Mouse (Mus musculus) intestine, embryonic 16.5 days (tissue): Measurements from ENCODE around the gene Klhl25. TPM values are rescaled to one million over a fixed set of nuclear protein-coding genes. Genes with fewer than 3 reads are reported as not detected.
"Not testable (repeated sequence)": the region's sequence is repeated elsewhere in the genome, so short reads cannot be mapped to it uniquely, and the experiment has no call there.

Experiments used
- ATAC-seq: fragments of 200-750 bp; cut with Nextera tagmentation; 2 replicates; pipeline ENCODE4 v1.8.0; 2017; ENCODE audit warnings: moderate TSS enrichment, moderate library complexity
- H3K27ac ChIP-seq: fragments of 300-500 bp; sonication (generic); 2 replicates; pipeline ENCODE4 v1.5.1; 2014; ENCODE audit warnings: mild to moderate bottlenecking, low read length
- H3K27me3 ChIP-seq: fragments of 300-500 bp; sonication (generic); replicated peaks from 2 replicates; pipeline ENCODE4 v1.6.1; 2014; ENCODE audit warnings: low read length, control low read depth, mixed read lengths; ENCODE audit not compliant: control insufficient read depth, insufficient read depth
- H3K36me3 ChIP-seq: fragments of 300-500 bp; sonication (generic); 2 replicates; pipeline ENCODE4 v1.6.1; 2014; ENCODE audit warnings: low read length, control low read depth; ENCODE audit not compliant: control insufficient read depth, insufficient read depth
- H3K4me1 ChIP-seq: fragments of 300-500 bp; sonication (generic); 2 replicates; pipeline ENCODE4 v1.6.1; 2014; ENCODE audit warnings: low read length, control low read depth, mixed read lengths; ENCODE audit not compliant: control insufficient read depth, insufficient read depth
- H3K4me2 ChIP-seq: fragments of 300-500 bp; sonication (generic); 2 replicates; pipeline ENCODE4 v1.6.1; 2014; ENCODE audit warnings: low read depth, low read length, control low read depth
- H3K4me3 ChIP-seq: fragments of 300-500 bp; sonication (generic); 2 replicates; pipeline ENCODE4 v1.5.1; 2014; ENCODE audit warnings: mild to moderate bottlenecking, low read length
- H3K9ac ChIP-seq: fragments of 300-500 bp; sonication (generic); 2 replicates; pipeline ENCODE4 v1.6.1; 2014; ENCODE audit warnings: low read depth, low read length
- H3K9me3 ChIP-seq: fragments of 300-500 bp; sonication (generic); 2 replicates; pipeline ENCODE4 v1.6.1; 2016; ENCODE audit warnings: low read length, control low read depth; ENCODE audit not compliant: control insufficient read depth
- WGBS: fragments of 180-500 bp; shearing (Covaris S2); extraction: QIAGEN DNeasy Blood & Tissue Kit; methylation state at CpG from one replicate; pipeline ENCODE4 v1.1.7; 2014; 5-methylcytosine and 5-hydroxymethylcytosine counted together
- polyA plus RNA-seq: library from polyadenylated mRNA; unstranded; fragments of >200 nt; fragmentation: Nextera tagmentation; extraction: Ambion mirVana; gene quantifications from 2 replicates; pipeline ENCODE4 v1.2.1, GENCODE M21; 2015

The Klhl25 gene
- polyA plus RNA-seq, 1 experiment from 2014 or later, result 10.4 TPM

- 71% methylated on average over 8 of the region's 8 CpGs for WGBS
- Histone ChIP-seq H3K27me3 (no peaks in the 10 kb centered on the region), H3K4me3 (no peak overlapping the region), H3K27ac (no peak overlapping the region), H3K4me1 (peaks cover 31% of the 10 kb centered on the region), H3K36me3 (no peaks in the 10 kb centered on the region), H3K9me3 (no peaks in the 10 kb centered on the region), H3K4me2 (no peak overlapping the region), H3K9ac (no peak overlapping the region)
- no peak for ATAC-seq
Observed at GRCm38 (mm10) chr7:75853171-75853830, 5.2 kb downstream of the Klhl25 start.

DNA sequence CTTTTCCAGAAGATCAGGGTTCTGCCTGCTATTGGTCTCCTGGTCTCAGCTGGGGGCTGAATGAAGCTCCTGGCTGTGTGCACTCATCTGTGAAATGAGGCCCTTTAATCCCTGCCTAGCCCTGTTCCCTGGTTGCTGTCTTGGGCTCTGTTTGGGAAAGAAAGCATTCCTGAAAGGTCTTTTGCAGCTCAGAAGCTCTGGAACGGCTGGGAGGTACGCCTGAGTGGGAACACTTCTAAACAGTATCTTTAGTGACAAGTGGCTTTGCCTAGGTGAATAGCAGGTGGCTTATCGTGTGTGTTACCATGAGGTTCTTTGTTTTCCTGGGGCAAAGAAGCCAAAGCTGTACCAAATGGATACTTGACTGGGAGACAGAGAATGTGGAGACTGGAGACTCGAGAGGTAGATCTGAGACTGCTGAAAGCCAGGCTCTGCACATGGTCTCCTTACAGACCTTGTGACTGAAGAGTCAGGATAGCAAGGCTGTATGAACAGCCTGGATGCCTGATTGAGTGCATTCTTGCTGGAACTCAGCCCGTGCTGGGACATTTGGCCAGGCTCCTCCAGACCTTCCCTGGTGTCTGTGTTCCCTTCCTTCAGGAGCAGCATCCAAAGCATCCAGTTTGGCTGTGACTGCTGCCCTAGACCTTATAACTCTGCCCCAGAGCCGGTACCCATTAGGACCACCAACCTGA is 6.3 kb downstream of the Klhl25 start:
- Histone ChIP-seq H3K4me1 (peaks cover 29% of the 10 kb centered on the region), H3K9ac (no peak overlapping the region), H3K27ac (peak overlapping the region; percentile 18; the same call in 1 of the 2 replicates), H3K4me2 (no peak overlapping the region), H3K4me3 (no peak overlapping the region), H3K9me3 (no peaks in the 10 kb centered on the region), H3K27me3 (no peaks in the 10 kb centered on the region), H3K36me3 (no peaks in the 10 kb centered on the region)
- no peak for ATAC-seq
- WGBS, result 58% methylated on average over 6 of the region's 6 CpGs

DNA sequence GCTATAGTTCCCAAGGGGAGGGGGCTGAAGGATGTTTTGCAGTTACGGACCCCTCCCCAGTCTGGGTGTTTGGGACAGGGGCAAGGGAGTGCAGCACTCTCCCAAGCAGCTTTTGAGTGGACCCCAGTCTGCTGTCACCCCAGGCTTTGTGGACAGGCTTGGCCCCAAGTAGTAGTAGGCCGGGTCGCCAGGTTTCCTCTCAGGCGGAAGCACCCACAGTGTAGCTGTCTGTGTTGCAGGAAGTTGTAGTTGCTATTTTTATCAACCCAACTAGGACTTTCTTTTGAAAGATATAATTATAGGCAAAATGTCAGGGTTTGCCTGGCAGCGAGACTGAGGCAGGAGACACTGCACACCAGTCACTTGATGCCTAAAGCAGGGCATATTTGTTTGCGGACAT is 6.9 kb downstream of the Klhl25 start:
- Histone ChIP-seq H3K4me2 (no peak overlapping the region), H3K4me1 (peaks cover 24% of the 10 kb centered on the region), H3K9ac (no peak overlapping the region), H3K4me3 (no peak overlapping the region), H3K27ac (no peak overlapping the region), H3K9me3 (no peaks in the 10 kb centered on the region), H3K36me3 (no peaks in the 10 kb centered on the region), H3K27me3 (no peaks in the 10 kb centered on the region)
- no peak for ATAC-seq
- WGBS, result 67% methylated on average over 6 of the region's 6 CpGs

DNA sequence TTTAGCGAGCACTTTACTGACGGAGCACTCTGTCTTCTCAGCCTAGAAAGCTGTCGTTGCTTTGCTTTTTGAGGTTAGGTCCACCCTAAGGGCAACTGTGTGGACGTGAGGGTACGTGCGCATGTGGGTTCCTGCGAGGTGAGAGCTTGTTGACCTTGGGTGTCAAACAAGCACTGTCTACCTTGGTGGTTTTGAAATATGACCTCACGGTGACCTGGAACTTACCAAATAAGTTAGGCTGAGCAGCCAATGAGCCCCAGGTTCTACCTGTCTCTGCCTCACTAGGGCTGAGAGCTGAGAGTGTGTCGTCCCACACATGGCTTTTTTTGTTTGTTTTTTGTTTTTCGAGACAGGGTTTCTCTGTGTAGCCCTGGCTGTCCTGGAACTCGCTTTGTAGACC is 8.1 kb downstream of the Klhl25 start:
- no peaks in the 10 kb centered on the region for H3K9me3 ChIP-seq
- no peak for ATAC-seq
- H3K4me3 ChIP-seq, result no peak overlapping the region
- WGBS, result 82% methylated on average over 11 of the region's 11 CpGs
- no peaks in the 10 kb centered on the region for H3K36me3 ChIP-seq
- no peaks in the 10 kb centered on the region for H3K27me3 ChIP-seq
- H3K4me1 ChIP-seq, result peaks cover 24% of the 10 kb centered on the region
- no peak overlapping the region for H3K9ac ChIP-seq
- H3K4me2 ChIP-seq, result no peak overlapping the region
- H3K27ac ChIP-seq, result no peak overlapping the region

DNA sequence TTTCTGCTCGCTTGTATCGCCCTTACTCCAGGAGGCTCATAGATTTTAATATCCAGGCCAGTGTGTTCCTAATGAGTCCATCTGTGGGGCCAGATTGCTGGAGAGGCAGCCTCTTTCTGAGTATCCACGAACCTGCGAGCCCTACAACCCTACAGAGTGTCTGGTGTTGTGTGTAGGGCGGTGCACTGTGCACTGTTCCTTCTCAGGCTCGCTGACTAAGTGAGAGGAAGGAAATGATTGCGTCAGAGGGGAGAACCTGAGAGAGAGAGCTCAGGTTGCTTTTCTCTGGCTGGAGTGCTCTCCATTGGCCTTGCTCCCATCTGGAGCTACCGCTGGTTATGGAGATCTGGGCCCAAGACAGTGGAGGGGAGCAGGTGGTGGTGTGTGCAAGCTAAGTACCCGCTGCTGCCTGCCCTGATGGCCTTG is 11.7 kb downstream of the Klhl25 start:
- Histone ChIP-seq H3K4me1 (peaks cover 4% of the 10 kb centered on the region; the same call in 1 of the 2 replicates), H3K4me3 (no peak overlapping the region), H3K9ac (no peak overlapping the region), H3K9me3 (no peaks in the 10 kb centered on the region), H3K27me3 (no peaks in the 10 kb centered on the region), H3K4me2 (no peak overlapping the region), H3K36me3 (peaks cover 5% of the 10 kb centered on the region), H3K27ac (no peak overlapping the region)
- ATAC-seq, result no peak
- WGBS, result 77% methylated on average over 9 of the region's 9 CpGs

GRCm38 (mm10) chr7:75861638-75862426 is 13.7 kb downstream of the Klhl25 start:
- H3K27me3 ChIP-seq, H3K4me2 ChIP-seq, H3K9me3 ChIP-seq, H3K9ac ChIP-seq, H3K4me3 ChIP-seq, H3K4me1 ChIP-seq, H3K27ac ChIP-seq: not testable (repeated sequence)
- WGBS, result 88% methylated on average over 6 of the region's 7 CpGs
- ATAC-seq, result 0 out of 2 replicates have a peak, but pooled peaks have one; percentile 3
- H3K36me3 ChIP-seq, result peaks cover 23% of the 10 kb centered on the region

DNA sequence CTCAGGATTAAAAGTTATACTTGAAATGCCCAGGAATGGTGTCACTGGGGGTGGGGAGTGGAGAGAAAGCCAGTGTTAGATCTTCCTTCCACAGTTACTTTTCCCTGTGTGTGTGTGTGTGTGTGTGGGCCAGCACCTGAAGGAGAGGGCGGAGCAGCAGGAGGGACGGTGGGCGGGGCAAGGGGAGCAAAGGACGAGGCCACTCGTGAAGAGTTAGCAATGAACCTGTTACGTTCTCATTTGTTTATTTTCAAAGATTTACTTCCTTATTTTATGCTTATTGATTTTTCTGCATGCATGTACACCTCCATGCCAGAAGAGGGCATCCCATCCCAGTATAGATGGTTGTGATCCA is 14.3 kb downstream of the Klhl25 start:
- WGBS, result 83% methylated on average over 6 of the region's 6 CpGs
- not testable (repeated sequence) for ATAC-seq, H3K27ac ChIP-seq, H3K4me2 ChIP-seq, H3K9ac ChIP-seq, H3K4me3 ChIP-seq, H3K4me1 ChIP-seq, H3K27me3 ChIP-seq, H3K9me3 ChIP-seq
- peaks cover 24% of the 10 kb centered on the region for H3K36me3 ChIP-seq

- peak; percentile 59; the same call in 1 of the 2 replicates for ATAC-seq
- not testable (repeated sequence) for H3K4me1 ChIP-seq, H3K27me3 ChIP-seq, H3K9me3 ChIP-seq, H3K4me3 ChIP-seq, H3K27ac ChIP-seq, H3K9ac ChIP-seq, H3K4me2 ChIP-seq
- H3K36me3 ChIP-seq, result peaks cover 24% of the 10 kb centered on the region
- 85% methylated on average over 5 of the region's 5 CpGs for WGBS
Observed at GRCm38 (mm10) chr7:75863248-75863911, 15.3 kb downstream of the Klhl25 start.

- Histone ChIP-seq H3K27ac (no peak overlapping the region), H3K9ac (no peak overlapping the region), H3K4me2 (no peak overlapping the region), H3K4me1 (no peaks in the 10 kb centered on the region; the same call in 1 of the 2 replicates), H3K36me3 (peaks cover 24% of the 10 kb centered on the region), H3K9me3 (no peaks in the 10 kb centered on the region), H3K4me3 (no peak overlapping the region), H3K27me3 (no peaks in the 10 kb centered on the region)
- ATAC-seq, result no peak
- 99% methylated on average over 6 of the region's 6 CpGs for WGBS
Observed at GRCm38 (mm10) chr7:75865026-75865425, 16.9 kb downstream of the Klhl25 start.
